Mouse (Mus musculus): ENCODE measurements around the gene Vmn2r84.
"Not testable (repeated sequence)": the region's sequence is repeated elsewhere in the genome, so short reads cannot be mapped to it uniquely, and the experiment has no call there.

Vmn2r84 gene

DNA sequence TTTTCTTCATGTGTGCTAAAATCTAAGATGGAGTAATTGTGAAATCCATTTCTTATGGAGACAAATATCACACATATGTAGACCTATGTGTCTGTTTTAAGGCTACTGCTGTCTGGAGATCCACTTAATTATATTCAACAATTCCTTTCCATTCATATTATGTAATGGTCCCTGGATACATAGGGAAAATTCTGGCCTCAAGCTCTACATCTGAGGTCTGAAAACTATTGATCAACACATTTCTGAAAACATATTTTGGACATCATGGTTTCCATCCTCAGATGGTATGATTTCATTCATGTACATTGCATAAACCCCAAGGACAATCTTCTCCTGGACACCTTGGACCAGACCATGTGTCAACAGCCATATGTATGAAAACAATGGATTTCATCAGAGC lies at the start of gene Vmn2r84:
Gene Vmn2r84, minus strand, starts transcription at position 101 of the 400 bp plus-strand sequence.
- no peak for DNase-seq

DNA sequence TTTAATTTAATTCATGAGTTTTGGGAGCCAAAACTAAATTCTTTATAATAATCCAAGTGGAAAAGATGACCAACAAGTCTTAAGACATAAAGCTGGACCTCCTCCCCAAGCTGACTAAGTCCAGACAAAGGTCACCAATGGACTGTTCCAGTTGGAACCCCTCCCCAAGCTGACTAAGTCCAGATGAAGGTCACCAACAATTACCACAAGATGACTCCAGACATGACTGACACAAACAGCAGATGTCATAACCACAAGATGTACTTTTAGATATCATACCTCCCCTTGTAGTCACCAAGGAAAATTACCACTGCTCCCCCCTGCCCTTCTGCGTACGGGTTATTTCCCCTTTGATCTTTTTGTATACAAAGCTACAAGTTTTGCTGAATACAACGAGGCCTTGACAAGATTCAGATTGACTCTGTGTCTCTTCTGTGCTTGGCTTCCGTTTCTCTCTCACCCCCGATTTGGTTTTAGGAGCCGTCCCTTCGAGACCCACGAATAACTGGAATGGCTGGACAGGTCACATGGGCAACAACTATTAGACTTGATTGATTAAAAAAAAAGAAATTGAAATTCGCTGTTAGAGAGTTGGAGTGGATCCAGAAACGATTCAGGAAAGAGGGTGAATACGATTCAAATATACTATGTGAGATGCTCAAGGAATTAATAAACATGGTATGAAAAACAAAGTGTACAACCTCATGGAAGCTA lies 40.2 kb upstream of the Vmn2r84 start:
- DNase-seq = not testable (repeated sequence)

DNA sequence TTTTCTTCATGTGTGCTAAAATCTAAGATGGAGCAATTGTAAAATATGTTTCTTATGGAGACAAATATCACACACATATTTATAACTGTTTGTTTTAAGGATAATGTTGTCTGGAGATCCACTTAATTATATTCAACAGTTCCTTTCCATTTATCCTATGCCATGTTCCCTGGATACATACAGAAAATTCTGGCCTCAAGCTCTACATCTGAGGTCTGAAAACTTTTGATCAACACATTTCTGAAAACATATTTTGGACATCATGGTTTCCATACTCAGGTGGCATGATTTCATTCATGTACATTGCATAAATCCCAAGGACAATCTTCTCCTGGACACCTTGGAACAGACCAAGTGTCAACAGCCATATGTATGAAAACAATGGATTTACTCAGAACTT lies 35.5 kb upstream of the Vmn2r84 start, which contains the start of gene Vmn2r85:
Gene Vmn2r85, minus strand, starts transcription at position 101 of the 400 bp plus-strand sequence.
- DNase-seq = not testable (repeated sequence)

DNA sequence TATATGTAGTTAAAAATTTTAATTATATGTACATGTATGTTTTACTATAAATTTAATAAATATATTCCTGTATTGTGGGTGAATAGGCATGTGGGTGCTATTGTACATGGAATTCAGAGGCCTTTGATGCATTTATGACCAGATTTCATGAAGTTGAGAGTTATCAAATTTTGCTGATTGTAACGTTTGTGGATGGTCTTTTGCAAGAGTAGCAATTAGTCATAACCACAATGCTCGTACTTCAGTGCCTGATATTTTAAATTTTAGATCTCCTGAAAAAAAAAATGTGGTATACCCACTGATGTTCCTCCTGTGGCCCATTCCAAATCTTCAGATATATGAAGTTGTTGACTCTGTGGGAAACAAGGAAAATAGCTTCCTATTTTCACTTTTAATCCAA lies 28.2 kb upstream of the Vmn2r84 start:
- DNase-seq = not testable (repeated sequence)

DNA sequence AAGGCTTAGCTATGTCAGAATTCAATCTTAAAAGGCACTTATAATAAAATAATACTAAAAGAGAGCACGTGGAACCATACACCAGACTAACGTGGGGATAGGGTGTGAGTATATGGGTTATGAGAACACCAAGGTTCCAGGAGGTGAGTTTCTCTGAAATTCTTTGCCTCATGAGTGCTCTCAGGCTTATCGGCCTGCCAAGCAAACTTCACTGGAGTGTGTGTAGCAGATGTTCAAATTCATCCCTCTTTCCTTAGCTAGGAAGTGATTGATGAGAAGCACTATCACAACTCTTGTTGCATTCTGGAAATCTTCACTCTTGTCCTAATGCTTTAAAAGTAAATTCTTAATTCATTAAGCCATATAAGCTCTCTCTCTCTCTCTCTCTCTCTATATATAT lies 26.3 kb upstream of the Vmn2r84 start:
- DNase-seq = no peak

DNA sequence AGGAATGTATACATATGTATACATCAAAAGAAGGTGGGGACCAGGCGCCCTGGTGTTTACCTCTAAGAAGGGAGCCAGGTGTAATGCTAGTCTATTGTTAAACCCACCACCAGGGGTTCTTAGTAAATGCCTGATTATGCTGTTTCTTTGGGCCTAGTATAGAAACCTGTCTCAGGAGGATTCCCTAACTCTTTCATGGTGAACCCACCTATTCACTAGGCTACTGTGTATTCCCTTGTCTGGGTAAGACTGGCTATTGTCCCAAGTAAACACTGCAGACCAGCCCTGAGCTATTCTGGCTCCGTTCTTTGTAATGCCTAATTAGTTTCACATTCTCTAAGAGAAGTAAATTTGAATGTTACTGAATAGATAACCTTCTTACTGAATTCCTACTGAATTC lies 25.8 kb upstream of the Vmn2r84 start:
- DNase-seq = not testable (repeated sequence)

DNA sequence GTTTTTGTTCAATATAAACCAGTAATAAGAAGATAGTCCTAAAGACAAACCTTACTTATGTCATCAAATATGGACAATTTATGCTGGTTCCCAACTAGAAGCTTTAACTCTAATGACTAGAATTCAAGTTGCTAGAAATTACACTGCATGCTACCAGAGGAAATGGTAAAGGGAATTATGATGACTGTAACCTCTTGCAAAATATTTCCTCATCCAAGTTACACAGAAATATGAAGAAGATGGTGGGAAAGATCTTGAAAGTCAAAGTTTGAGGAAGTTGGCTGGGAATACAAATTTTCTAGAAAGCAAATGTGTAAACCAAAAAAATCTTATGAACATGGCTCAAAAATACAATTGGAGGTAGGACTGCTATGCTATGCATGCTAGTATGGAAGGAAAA lies 22.2 kb upstream of the Vmn2r84 start:
- not testable (repeated sequence) for DNase-seq

DNA sequence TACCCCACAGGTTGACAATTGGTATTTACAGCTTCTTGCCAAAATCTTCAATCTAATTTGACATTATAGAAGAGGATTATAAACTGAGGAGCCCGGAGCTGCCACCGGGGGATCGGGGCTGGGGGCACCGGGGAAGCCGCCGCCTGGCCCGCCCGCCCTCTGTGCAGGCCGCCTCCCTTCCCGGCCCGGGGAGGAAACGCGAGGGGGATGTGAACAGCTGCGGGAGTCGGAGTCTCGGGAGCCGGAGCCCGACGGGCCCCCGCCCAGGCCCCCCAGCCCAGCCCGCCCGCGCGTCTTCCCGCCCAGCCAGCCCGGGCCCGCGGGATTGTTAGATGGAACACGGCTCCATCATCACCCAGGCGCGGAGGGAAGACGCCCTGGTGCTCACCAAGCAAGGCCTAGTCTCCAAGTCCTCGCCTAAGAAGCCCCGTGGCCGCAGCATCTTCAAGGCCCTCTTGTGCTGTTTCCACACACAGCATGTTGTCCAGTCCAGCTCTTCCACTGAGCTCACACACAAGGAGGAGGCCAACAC lies 18.1 kb upstream of the Vmn2r84 start:
- not testable (repeated sequence) for DNase-seq

DNA sequence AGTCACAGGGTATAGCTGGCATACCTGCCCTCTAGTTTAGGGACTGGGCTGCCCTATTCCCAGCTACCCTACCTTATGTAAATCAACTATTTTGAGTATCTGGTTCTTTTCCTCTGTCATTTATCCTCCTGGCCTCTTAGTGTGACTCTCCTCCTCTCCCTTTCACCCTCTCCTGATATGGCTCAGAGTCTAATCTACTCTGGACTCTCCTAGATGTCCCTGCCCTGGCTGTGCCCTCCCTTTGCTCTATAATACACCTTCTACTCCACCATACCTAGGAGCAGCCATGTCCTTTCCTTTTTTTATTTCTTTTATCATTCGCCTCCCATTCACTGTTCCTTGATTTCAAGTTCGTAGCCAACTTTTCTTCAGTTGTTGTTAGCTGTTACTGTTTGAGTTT lies 19.0 kb downstream of the Vmn2r84 start:
- DNase-seq = no peak

DNA sequence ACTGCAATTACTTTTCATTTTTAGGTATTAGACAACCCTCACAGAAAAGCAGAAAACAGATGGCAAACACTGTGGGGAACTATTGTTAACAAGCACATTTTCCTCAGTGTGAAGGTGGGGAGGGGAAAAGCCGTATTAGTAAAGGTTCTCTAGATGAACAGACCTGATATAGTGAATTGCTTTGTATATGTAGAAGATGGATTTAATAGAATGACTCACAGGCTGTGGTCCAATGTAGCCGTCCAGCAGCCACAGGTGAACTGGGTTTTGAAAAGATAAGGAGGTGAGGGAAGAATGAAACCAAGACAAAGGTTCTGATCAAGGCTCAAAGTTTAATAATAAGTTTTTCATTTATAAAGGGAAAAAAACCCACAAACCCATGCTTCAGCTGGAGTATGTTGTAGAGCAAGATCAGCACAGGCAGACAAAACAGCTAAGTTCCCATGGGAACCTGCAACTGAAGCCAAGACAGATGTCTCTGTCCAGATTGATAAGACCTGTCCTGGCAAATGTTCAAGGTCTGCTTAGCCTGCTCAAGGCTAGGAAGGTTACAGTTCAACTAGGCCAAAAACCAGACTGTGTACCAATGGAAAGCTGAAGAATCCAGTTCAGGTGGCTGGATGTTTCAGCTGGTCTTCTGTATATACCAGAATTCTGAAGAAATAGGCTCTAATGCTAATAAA lies 21.5 kb downstream of the Vmn2r84 start:
- DNase-seq = no peak

DNA sequence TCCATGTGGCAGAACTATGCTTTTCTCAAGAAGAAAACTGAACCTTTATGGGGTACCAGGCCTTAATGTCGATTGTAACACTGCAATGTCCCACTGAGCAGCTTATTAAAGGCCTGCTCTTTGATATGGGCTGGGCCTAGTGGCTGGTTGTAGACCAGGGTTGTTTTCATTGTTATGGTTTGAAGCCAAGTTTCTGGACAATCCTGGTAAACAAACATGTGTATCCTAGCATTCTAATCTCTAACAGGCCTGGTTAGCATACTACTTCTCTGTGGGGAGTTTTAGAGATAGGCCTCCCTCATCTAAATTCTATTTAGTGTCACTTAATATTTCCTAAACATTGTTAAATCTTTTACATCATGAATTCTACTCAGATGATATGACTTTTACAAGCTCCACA lies 22.5 kb downstream of the Vmn2r84 start:
- DNase-seq = no peak

DNA sequence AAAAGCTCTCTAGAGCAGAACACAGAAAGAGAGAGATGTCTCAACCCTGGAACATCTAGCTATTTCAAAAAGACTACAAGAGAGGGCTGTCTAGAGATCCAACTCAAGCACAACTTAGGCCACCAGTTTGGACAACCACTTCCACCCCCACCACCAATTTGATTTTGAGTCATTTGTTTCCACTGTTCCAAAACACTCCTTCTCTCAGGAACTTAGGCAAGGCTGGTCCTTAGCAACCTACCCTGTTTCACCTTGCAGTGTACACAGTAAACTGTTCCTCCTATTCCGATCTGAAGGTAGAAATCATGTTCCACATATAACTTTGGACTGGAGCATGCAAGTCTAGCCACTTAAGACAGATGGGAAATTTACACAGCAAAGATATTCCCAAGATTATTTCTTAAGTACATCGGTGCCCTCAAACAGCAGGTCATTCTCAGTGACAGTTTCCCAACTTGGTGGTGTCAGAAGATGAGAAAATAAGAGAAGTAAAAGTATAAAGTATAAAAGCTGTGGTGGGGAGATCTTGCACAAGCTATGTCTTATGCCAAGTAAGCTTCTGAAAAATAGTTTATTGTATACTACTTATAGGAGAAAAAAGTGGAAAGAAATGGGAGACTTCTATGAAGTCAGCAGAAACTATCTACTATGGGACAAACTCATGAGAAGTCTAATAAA lies 24.0 kb downstream of the Vmn2r84 start:
- DNase-seq = no peak

DNA sequence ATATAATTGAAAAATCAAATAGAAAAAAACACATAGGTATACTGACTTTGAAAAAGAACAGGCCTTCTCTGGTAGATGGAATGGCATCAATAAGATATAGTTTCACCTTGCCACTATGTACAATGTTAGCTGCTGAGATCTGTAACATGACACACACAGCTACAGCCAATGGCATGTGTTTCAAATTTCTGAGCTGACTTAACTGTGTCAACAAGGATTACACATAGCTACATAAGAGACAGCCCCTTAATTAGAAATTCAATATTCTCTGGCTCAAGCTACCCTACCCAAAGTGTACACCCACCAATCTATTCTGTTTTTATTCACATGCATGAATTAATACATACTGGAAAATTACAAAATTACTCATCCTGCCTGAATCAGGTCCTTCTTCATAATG lies 25.7 kb downstream of the Vmn2r84 start:
- DNase-seq = no peak

DNA sequence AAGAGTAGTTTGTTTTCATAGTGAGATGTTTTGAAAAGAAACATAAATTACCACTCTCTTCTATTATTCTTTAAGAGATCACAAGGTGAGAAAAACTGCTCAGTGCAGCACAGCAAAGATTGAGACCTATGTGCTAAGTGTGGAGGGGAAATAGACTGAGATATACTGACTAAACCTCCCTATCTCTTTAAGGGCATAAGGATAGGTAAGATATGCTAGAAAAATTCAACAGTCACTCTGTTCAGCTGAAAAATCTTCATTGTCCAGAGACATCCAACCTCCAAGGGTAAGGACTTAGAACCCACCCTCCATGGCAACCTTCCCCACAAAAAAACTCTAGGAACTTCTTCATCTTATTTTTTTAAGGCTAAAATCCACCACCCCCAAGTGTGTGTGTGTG lies 29.4 kb downstream of the Vmn2r84 start:
- DNase-seq = no peak

DNA sequence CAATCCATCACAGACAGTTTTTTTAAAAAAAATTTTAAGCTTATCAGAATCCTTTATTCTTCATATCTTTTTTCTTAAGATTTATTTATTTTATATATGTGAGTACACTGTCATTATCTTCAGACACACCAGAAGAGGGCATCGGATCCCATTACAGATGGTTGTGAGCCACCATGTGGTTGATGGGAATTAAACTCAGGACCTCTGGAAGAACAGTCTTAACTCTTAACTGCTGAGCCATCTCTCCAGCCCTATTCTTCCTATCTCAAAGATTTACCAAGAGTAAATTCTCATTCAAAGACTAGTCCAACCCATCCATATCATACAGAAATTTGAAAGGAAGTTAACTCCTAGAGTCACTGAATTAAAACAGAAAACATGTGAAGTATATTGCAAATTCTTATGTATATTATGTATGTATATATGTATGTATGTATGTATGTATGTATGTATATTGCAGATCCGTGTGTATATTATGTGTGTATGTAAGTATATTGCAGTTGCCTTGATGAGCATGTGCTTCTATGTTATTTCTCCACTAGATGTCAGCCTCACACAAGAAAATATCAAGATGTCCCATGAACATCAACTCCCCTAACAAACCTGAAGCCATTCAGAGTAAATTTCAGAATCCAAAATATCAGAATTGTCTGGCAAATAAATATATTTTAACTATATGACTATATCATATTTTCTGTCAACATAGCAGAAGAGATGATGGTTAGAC lies 30.5 kb downstream of the Vmn2r84 start:
- no peak for DNase-seq

DNA sequence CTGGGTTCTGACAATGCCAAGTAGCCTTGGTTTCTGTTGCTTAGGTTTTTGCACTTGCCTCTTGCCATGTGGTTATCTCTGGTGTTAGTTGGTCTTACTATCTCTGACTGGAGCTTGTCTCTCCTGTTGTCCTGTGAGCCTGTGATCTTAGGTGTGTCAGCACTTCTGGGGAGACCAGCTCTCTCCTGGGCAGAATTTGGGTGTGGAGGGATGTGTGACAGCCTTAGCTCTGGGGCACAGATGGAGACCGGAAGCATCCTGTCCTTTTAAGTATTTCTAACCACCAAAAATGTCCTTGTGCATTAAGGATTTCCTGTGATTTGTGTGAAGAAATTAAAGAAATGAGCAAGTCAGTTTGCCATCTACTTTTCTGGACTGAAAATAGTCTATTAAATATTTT lies 50.1 kb downstream of the Vmn2r84 start:
- DNase-seq = no peak

DNA sequence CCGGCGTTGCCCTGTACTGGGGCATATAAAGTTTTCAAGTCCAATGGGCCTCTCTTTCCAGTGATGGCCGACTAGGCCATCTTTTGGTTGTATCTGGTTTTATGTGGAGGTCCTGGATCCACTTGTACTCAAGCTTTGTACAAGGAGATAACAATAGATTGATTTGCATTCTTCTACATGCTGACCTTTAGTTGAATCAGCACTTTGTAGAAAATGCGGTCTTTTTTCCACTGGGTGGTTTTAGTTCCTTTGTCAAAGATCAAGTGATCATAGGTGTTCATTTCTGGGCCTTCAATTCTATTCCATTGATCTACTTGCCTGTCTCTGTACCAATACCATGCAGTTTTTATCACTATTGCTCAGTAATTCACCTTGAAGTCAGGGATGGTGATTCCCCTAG lies 54.1 kb downstream of the Vmn2r84 start:
- DNase-seq = not testable (repeated sequence)

DNA sequence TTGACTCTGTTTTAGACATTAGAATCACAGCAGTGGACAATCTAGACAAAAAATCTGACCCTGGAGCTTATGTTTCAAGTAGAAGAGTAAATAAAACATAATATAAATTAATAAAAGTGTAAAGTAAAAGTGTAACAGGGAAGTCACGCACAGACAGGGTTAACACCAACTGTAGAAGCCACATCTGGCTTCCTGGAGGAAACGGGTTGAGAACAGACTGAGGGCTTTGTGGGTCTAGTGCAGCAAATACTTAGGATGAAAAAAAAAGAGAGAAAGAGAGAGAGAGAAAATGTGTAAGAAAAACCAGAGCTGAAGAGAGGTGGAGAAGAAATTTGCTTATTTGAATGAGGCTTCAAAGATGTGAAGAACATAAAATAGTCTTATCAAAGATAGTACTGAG lies 56.6 kb downstream of the Vmn2r84 start:
- DNase-seq = no peak

DNA sequence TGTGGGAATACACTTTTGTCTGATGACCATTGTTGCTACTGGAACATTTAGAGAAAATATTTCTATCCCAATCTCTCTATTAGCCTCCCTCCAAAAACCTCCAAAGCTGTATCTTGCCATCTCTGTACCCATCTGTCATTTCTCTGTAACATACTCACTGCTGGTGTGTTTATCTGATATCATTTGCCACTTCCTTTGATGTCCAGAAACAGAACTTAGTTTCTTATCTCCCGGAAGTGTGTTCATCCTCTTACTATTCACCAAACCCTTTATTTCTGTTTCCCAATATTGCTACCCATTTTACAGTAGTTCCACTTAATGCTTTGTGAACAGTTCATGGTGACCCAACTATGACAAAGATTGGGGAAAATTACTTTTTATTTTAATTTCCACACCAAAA lies 57.7 kb downstream of the Vmn2r84 start:
- DNase-seq = no peak

DNA sequence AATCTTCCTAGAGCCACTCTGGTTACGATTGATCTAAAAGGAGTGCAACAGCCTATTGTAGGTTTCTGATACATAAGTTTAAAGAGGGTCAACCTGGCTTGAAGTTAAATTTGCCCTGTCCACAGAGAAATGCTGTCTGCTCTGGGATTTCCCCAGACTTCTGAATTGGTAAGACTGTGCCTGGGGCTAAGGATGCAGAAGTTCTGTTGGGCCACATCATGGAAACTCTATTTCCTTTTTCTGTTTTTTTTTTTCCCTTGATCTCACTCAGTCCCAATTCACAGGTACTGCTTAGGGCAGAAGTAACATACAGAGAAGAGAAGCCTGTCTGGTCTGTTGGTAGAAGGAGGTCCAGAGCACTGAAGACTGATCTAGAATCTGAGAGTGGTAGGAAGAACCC lies 63.4 kb downstream of the Vmn2r84 start:
- no peak for DNase-seq
